Mouse (Mus musculus) CH12.LX (cell line): Measurements from ENCODE around the gene Higd1c.

ENCODE experiments used
- CTCF ChIP-seq, 2 experiments: IDR thresholded peaks in 1 of 2; conservative IDR thresholded peaks in 1 of 2; 2 replicates each; pipeline ENCODE4 v1.5.1; 2011 to 2012; ENCODE audit warnings: low read depth in 2 of 2, low read length in 2 of 2, improper control_type of control experiment in 1 of 2, inconsistent platforms in 1 of 2, mild to moderate bottlenecking in 1 of 2, moderate library complexity in 1 of 2
- EP300 ChIP-seq: IDR thresholded peaks from 2 replicates; pipeline ENCODE4 v1.6.1; 2011; ENCODE audit warnings: low read length, improper control_type of control experiment
- JUND ChIP-seq: conservative IDR thresholded peaks from 2 replicates; pipeline ENCODE4 v1.6.1; 2011; ENCODE audit warnings: low read depth, low read length, improper control_type of control experiment
- POLR2A ChIP-seq: IDR thresholded peaks from 2 replicates; pipeline ENCODE4 v1.6.1; 2011; ENCODE audit warnings: low read depth, mild to moderate bottlenecking, improper control_type of control experiment, low read length

GRCm38 (mm10) chr15:100411731-100412130 lies 47.4 kb downstream of the Higd1c start:
- TF ChIP-seq JUND (no peak), POLR2A (no peak), CTCF (conservative IDR thresholded peaks at IDR 0.05 in 1 of 2, IDR thresholded peaks at IDR 0.05 in 1 of 2; ENCODE audit: low read depth in 2 of 2, low read length in 2 of 2) (no peak), EP300 (no peak)
